15 mouse cellular contexts compared by ENCODE assay signal in the genomic region with DNA sequence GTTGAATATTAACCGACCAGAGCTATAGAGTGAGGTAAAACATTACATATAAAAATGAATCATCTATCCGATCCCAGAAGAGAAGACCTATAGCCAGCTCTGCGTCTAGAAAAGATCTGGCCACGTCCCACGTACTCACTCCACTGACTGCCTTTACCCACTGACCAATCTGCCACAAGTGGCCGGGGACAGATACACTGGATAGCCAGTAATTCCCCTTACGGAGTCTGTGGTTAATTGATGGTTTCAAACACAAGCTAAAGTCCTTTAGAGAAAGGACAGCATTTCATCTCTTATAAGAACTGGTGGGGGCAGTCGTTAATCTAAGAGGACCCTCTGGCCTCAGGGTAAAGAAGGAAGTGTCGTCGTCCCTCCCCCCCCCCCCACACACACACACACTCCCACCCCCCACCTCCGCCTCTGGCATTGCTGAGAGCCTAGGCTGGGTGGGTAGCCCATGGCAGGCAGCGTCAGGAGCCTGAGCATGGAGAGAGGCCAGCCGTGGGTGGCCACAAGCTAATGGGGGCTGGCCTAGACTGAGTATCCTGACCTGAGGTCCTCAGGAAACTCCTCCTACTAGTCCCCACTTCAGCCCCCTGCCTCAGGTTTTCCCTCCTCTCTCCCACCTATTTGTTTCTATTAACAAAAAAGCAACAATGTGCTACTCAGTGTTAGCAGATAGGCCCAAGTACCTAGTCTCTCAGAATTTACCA. TPM values are rescaled to one million over a fixed set of nuclear protein-coding genes. Genes with fewer than 3 reads are reported as not detected.
A peak's percentile ranks its signal among the peaks of the same experiment; 100 is the strongest.
DNase-seq lines count a peak whose midpoint lies in the region; ATAC-seq lines count a peak whose summit lies in the region.
"Had no signal": no experiment of that assay in that cellular context is flagged by ENCODE, and none has a peak within 500 bp of the region (broad histone marks: within the 10 kb centered on the region; RNA-seq: fewer than 3 reads in every experiment).

No protein-coding gene starts in this region.

- H3K36me3 ChIP-seq in heart, embryonic 12.5 days: no peaks in the 10 kb centered on the region
- H3K36me3 ChIP-seq in lung, embryonic 15.5 days: no peaks in the 10 kb centered on the region
- no peaks in the 10 kb centered on the region for H3K36me3 ChIP-seq in embryonic facial prominence, embryonic 14.5 days (ENCODE audit: control insufficient read depth, insufficient read depth, low read length)
- no peaks in the 10 kb centered on the region for H3K36me3 ChIP-seq in midbrain, embryonic 16.5 days (ENCODE audit: control insufficient read depth, insufficient read depth, low read length)

- no peaks in the 10 kb centered on the region for H3K9me3 ChIP-seq in heart, embryonic 12.5 days (replicated peaks)
- no peaks in the 10 kb centered on the region for H3K9me3 ChIP-seq in lung, embryonic 15.5 days
- H3K9me3 ChIP-seq in embryonic facial prominence, embryonic 14.5 days (ENCODE audit: control insufficient read depth, low read length): no peaks in the 10 kb centered on the region
- no peaks in the 10 kb centered on the region for H3K9me3 ChIP-seq in midbrain, embryonic 16.5 days (replicated peaks; ENCODE audit: control insufficient read depth, low read length, poor library complexity, severe bottlenecking)

- no peak; the same call in 1 of the 2 replicates for ATAC-seq in heart, embryonic 12.5 days (ENCODE audit: insufficient number of reproducible peaks, low FRiP score)
- ATAC-seq in lung, embryonic 15.5 days (ENCODE audit: borderline replicate concordance, extremely low read depth, low FRiP score, low TSS enrichment): 0 out of 2 replicates have a peak, but pooled peaks have one; percentile 37
- no peak for ATAC-seq in embryonic facial prominence, embryonic 14.5 days (ENCODE audit: low read depth)
- ATAC-seq in midbrain, embryonic 16.5 days: 0 out of 2 replicates have a peak, but pooled peaks have one; percentile 23
- ATAC-seq: liver, postnatal 0 days had no signal

- peak overlapping the region; percentile 39; the same call in 1 of the 2 replicates for H3K9ac ChIP-seq in heart, embryonic 12.5 days
- H3K9ac ChIP-seq in lung, embryonic 15.5 days: no peak overlapping the region
- peak overlapping the region; percentile 48; the same call in 1 of the 2 replicates for H3K9ac ChIP-seq in embryonic facial prominence, embryonic 14.5 days (ENCODE audit: low read depth, low read length)
- no peak overlapping the region for H3K9ac ChIP-seq in midbrain, embryonic 16.5 days (ENCODE audit: low read depth, low read length)
- H3K9ac ChIP-seq: liver, postnatal 0 days had no signal

- WGBS in heart, embryonic 12.5 days: 3% methylated on average over 12 of the region's 13 CpGs
- WGBS in lung, embryonic 15.5 days: 7% methylated on average over 13 of the region's 13 CpGs
- WGBS in embryonic facial prominence, embryonic 14.5 days: 6% methylated on average over 13 of the region's 13 CpGs
- 1% methylated on average over 13 of the region's 13 CpGs for WGBS in midbrain, embryonic 16.5 days

- no peak overlapping the region for H3K27ac ChIP-seq in heart, embryonic 12.5 days (ENCODE audit: poor library complexity, severe bottlenecking)
- no peak overlapping the region for H3K27ac ChIP-seq in lung, embryonic 15.5 days
- no peak overlapping the region for H3K27ac ChIP-seq in embryonic facial prominence, embryonic 14.5 days (replicated peaks; ENCODE audit: low read depth, low read length)
- no peak overlapping the region for H3K27ac ChIP-seq in midbrain, embryonic 16.5 days (ENCODE audit: low read length)

- peak overlapping the region; percentile 63 for H3K4me2 ChIP-seq in heart, embryonic 12.5 days
- no peak overlapping the region for H3K4me2 ChIP-seq in lung, embryonic 15.5 days
- H3K4me2 ChIP-seq in embryonic facial prominence, embryonic 14.5 days (ENCODE audit: low read depth, low read length): peak overlapping the region; percentile 34
- no peak overlapping the region for H3K4me2 ChIP-seq in midbrain, embryonic 16.5 days (ENCODE audit: low read length)

- intact Hi-C loops in heart, postnatal 36 days (cut with DNase I): no loop called here

- peak overlapping the region; percentile 37; the same call in 1 of the 2 replicates for H3K4me3 ChIP-seq in heart, embryonic 12.5 days
- no peak overlapping the region for H3K4me3 ChIP-seq in lung, embryonic 15.5 days
- H3K4me3 ChIP-seq in embryonic facial prominence, embryonic 14.5 days (ENCODE audit: low read depth, low read length): peak overlapping the region; percentile 26
- H3K4me3 ChIP-seq in midbrain, embryonic 16.5 days (ENCODE audit: low read depth, low read length): no peak overlapping the region

- H3K27me3 ChIP-seq in heart, embryonic 12.5 days (replicated peaks): peaks cover 54% of the 10 kb centered on the region
- peaks cover 89% of the 10 kb centered on the region for H3K27me3 ChIP-seq in lung, embryonic 15.5 days
- H3K27me3 ChIP-seq in embryonic facial prominence, embryonic 14.5 days (replicated peaks; ENCODE audit: control insufficient read depth, insufficient read depth, low read length): peaks cover 75% of the 10 kb centered on the region
- H3K27me3 ChIP-seq in midbrain, embryonic 16.5 days (ENCODE audit: control insufficient read depth, insufficient read depth, low read depth, low read length): peaks cover 49% of the 10 kb centered on the region
- H3K27me3 ChIP-seq: Patski had no signal

- DNase-seq in heart, postnatal 36 days: no peak
- no peak for DNase-seq in lung, postnatal 4 days
- DNase-seq in embryonic facial prominence, embryonic 14.5 days (ENCODE audit: low spot score): no peak
- no peak for DNase-seq in yolk sac, embryonic 10.5 days (ENCODE audit: low spot score)
- DNase-seq in left cerebral cortex, adult 9 months (ENCODE audit: low spot score in 2 of 2): no peak
- DNase-seq: adrenal gland, adult 2 months; cerebellum, postnatal 25 days; liver, postnatal 0 days had no signal

- H3K4me1 ChIP-seq in heart, embryonic 12.5 days (replicated peaks): peaks cover 12% of the 10 kb centered on the region
- peaks cover 8% of the 10 kb centered on the region for H3K4me1 ChIP-seq in lung, embryonic 15.5 days
- no peaks in the 10 kb centered on the region for H3K4me1 ChIP-seq in embryonic facial prominence, embryonic 14.5 days (ENCODE audit: control insufficient read depth, insufficient read depth, low read length)
- H3K4me1 ChIP-seq in midbrain, embryonic 16.5 days (ENCODE audit: control insufficient read depth, insufficient read depth, low read length): no peaks in the 10 kb centered on the region

RNA-seq across cellular contexts. Expression of gene Pitx2, which starts 26.1 kb away (rescaled TPM):
- 39.1 and 41.3 TPM in 2 replicates for polyA plus RNA-seq in heart, embryonic 12.5 days (2016; fragmentation: Nextera tagmentation; extraction: Ambion mirVana)
- total RNA-seq in heart, postnatal 36 days (2021): 1 to 10 TPM in 1 of 2 experiments, under 1 TPM in 1; 0.43 to 1.1 TPM
- 3.0 and 6.3 TPM in 2 replicates for polyA plus RNA-seq in lung, embryonic 15.5 days (2015; fragmentation: Nextera tagmentation; extraction: Ambion mirVana)
- polyA plus RNA-seq in embryonic facial prominence, embryonic 14.5 days (2014; fragmentation: Nextera tagmentation; extraction: Ambion mirVana): 37.7 and 38.6 TPM in 2 replicates
- polyA plus RNA-seq in midbrain, embryonic 16.5 days (2015; fragmentation: Nextera tagmentation; extraction: Ambion mirVana): 29.0 and 37.9 TPM in 2 replicates
- total RNA-seq: granulocyte monocyte progenitor cell, adult 5-6 weeks; layer of hippocampus, adult 18-20 months; left cerebral cortex, postnatal 14 days had no signal

Comparison
In these comparisons a context has a peak if more than half of its experiments do, and no peak if none do; other contexts are left out.
1. ATAC-seq: peak in lung, embryonic 15.5 days (single experiment) and midbrain, embryonic 16.5 days (single experiment); none in heart, embryonic 12.5 days (single experiment) and embryonic facial prominence, embryonic 14.5 days (single experiment).
2. H3K4me2 ChIP-seq: peak in heart, embryonic 12.5 days (single experiment) and embryonic facial prominence, embryonic 14.5 days (single experiment); none in lung, embryonic 15.5 days (single experiment) and midbrain, embryonic 16.5 days (single experiment).
3. H3K4me3 ChIP-seq: peak in heart, embryonic 12.5 days (single experiment) and embryonic facial prominence, embryonic 14.5 days (single experiment); none in lung, embryonic 15.5 days (single experiment) and midbrain, embryonic 16.5 days (single experiment).
4. H3K9ac ChIP-seq: peak in heart, embryonic 12.5 days (single experiment) and embryonic facial prominence, embryonic 14.5 days (single experiment); none in lung, embryonic 15.5 days (single experiment) and midbrain, embryonic 16.5 days (single experiment).